Mouse (Mus musculus): ENCODE data around the gene Arsa. TPM values are rescaled to one million over a fixed set of nuclear protein-coding genes. Genes with fewer than 3 reads are reported as not detected.

The Arsa gene
- polyA plus RNA-seq, 1 experiment, result 7.2 TPM

DNA sequence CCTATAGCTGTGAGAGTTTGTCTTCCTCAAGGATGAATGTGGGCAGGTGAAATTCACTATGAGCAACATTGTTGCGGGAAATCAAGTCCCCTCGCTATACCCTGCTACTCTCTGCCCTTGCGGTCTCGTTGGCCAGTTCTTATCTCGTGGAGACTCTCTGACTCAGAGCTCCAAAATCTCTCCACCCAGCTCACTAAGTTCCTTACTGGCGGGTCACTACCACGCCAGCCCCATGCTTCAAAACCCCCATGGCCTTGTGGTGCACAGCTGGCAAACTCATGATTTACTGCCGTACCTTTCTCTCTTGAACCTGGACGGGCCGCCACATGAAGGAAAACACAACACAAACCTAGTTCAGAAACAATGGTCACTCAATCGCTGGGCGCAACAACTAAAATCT, 11.0 kb upstream of the Arsa start:
- Histone ChIP-seq H3K4me3 (replicated peaks; ENCODE audit: control insufficient read depth, low read depth, low read length) (no peak overlapping the region), H3K4me1 (ENCODE audit: control insufficient read depth, insufficient read depth, low read length) (no peaks in the 10 kb centered on the region), H3K27ac (ENCODE audit: control insufficient read depth, insufficient read depth, low read depth, low read length, poor library complexity) (no peak overlapping the region)
- TF ChIP-seq CTCF (IDR thresholded peaks at IDR 0.05; ENCODE audit: control insufficient read depth, insufficient read depth, low read length) (no peak), POLR2A (IDR thresholded peaks at IDR 0.05; ENCODE audit: borderline replicate concordance, control insufficient read depth, low read depth, low read length) (no peak)
- 77% methylated on average over 12 of the region's 12 CpGs for whole genome bisulfite sequencing

- Histone ChIP-seq H3K27ac (ENCODE audit: control insufficient read depth, insufficient read depth, low read depth, low read length, poor library complexity) (no peak overlapping the region), H3K4me1 (ENCODE audit: control insufficient read depth, insufficient read depth, low read length) (peaks cover 2% of the 10 kb centered on the region; the same call in 1 of the 2 replicates), H3K4me3 (replicated peaks; ENCODE audit: control insufficient read depth, low read depth, low read length) (no peak overlapping the region)
- WGBS, result 86% methylated on average over 8 of the region's 8 CpGs
- no peak for TF ChIP-seq POLR2A (IDR thresholded peaks at IDR 0.05; ENCODE audit: borderline replicate concordance, control insufficient read depth, low read depth, low read length)
- TF ChIP-seq CTCF (IDR thresholded peaks at IDR 0.05; ENCODE audit: control insufficient read depth, insufficient read depth, low read length), result no peak
These were observed 3.4 kb upstream of the Arsa start for GRCm38 (mm10) chr15:89480584-89480983.

DNA sequence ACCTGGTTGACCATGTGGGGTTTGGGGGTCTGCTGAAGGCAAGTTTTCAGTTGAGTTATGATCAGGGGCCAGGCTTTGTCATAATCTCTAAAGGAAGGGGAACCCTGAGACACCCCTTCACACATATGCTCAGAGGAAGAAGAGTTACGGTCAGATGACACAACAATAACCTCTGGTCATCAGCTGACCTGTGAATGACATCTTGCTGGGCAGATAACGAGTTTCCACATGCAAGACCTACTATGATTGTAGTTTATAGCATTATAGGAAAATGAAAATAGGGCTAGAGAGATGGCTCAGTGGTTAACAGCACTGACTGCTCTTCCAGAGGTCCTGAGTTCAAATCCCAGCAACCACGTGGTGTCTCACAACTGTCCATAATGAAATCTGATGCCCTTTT, 1.4 kb upstream of the Arsa start:
- Histone ChIP-seq H3K27ac (ENCODE audit: control insufficient read depth, insufficient read depth, low read depth, low read length, poor library complexity) (no peak overlapping the region), H3K4me3 (replicated peaks; ENCODE audit: control insufficient read depth, low read depth, low read length) (no peak overlapping the region), H3K4me1 (ENCODE audit: control insufficient read depth, insufficient read depth, low read length) (peaks cover 2% of the 10 kb centered on the region; the same call in 1 of the 2 replicates)
- no peak for TF ChIP-seq CTCF (IDR thresholded peaks at IDR 0.05; ENCODE audit: control insufficient read depth, insufficient read depth, low read length)
- WGBS, result 60% methylated on average over 3 of the region's 3 CpGs

DNA sequence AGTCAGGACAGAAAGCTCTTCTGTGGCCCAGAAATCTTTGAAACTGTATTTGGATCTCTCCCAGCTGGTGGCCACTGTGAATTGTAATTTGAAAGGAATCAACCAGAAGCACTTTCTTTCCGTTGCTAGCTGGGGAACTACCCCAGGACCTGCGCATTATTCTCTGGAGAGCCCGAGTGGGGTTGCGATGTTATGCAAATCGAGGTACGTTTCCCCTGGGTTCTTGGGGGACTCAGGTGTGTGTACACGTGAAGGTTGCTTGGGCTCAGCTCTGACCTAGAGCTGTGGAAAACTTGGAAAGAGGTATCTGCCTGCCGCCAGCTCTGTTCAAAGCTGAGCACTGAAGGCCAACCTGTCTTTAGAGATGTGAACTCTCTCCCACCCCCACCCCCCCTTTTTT, 581 bp upstream of the Arsa start:
- no peak for TF ChIP-seq CTCF (IDR thresholded peaks at IDR 0.05; ENCODE audit: control insufficient read depth, insufficient read depth, low read length)
- TF ChIP-seq POLR2A (IDR thresholded peaks at IDR 0.05; ENCODE audit: borderline replicate concordance, control insufficient read depth, low read depth, low read length), result no peak
- no peak overlapping the region for H3K4me3 ChIP-seq (replicated peaks; ENCODE audit: control insufficient read depth, low read depth, low read length)
- peaks cover 2% of the 10 kb centered on the region; the same call in 1 of the 2 replicates for H3K4me1 ChIP-seq (ENCODE audit: control insufficient read depth, insufficient read depth, low read length)
- H3K27ac ChIP-seq (ENCODE audit: control insufficient read depth, insufficient read depth, low read depth, low read length, poor library complexity), result no peak overlapping the region
- WGBS, result 64% methylated on average over 8 of the region's 8 CpGs

GRCm38 (mm10) chr15:89476475-89476815, 780 bp downstream of the Arsa start:
- peak overlapping the region; percentile 86 for H3K4me3 ChIP-seq (replicated peaks; ENCODE audit: control insufficient read depth, low read depth, low read length)
- H3K27ac ChIP-seq (ENCODE audit: control insufficient read depth, insufficient read depth, low read depth, low read length, poor library complexity), result peak overlapping the region; percentile 20
- TF ChIP-seq CTCF (IDR thresholded peaks at IDR 0.05; ENCODE audit: control insufficient read depth, insufficient read depth, low read length) (no peak), POLR2A (IDR thresholded peaks at IDR 0.05; ENCODE audit: borderline replicate concordance, control insufficient read depth, low read depth, low read length) (no peak)
- H3K4me1 ChIP-seq (ENCODE audit: control insufficient read depth, insufficient read depth, low read length), result peaks cover 2% of the 10 kb centered on the region; the same call in 1 of the 2 replicates
- WGBS, result 1% methylated on average over 5 of the region's 5 CpGs

DNA sequence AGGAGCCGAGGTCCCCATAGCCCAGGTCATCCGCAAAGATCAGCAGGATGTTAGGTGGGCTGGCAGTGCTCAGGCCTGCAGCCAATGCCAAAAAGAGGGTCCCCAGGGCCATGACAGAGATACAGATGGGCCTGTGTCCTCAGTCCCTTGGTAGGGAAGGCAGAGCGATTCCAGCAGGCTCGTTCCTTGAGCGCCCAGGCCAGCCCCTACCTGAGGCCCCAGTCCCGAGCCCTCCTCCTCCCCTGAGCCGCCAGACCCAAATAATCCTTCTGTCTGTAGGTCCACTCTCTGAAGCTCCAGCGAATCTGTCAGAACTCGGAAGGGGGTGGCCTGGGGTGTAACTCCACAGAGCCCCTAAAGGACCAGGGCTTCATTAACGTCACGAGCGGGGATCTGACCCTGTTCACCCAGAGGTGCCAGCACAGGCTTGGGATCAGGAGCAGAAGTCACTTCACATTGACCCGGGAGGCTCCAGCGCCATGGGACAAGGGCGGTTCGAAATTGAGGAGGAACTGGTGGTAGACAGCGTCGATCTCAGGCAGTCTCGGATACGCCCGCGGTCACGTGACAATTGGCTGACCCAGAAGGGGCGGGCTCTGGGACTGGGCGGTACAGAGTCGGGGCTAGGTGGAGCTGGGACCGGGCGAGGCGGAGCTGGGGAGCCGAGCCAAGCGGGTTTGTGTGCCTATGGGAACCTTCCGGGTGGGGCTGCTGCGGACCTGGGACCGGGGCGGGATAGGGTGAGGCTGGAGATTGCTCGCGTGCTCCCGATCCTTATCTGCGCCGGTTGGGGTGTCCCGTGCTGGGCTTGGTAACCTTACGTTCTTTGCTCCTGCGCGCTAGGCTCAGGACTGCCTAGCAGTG, 1.4 kb downstream of the Arsa start:
- WGBS, result 9% methylated on average over 44 of the region's 44 CpGs
- Histone ChIP-seq H3K27ac (ENCODE audit: control insufficient read depth, insufficient read depth, low read depth, low read length, poor library complexity) (peak overlapping the region; percentile 20), H3K4me3 (replicated peaks; ENCODE audit: control insufficient read depth, low read depth, low read length) (peak overlapping the region; percentile 86), H3K4me1 (ENCODE audit: control insufficient read depth, insufficient read depth, low read length) (peaks cover 2% of the 10 kb centered on the region; the same call in 1 of the 2 replicates)
- TF ChIP-seq POLR2A (IDR thresholded peaks at IDR 0.05; ENCODE audit: borderline replicate concordance, control insufficient read depth, low read depth, low read length), result peak; percentile 82; the same call in 1 of the 2 replicates
- TF ChIP-seq CTCF (IDR thresholded peaks at IDR 0.05; ENCODE audit: control insufficient read depth, insufficient read depth, low read length), result no peak

DNA sequence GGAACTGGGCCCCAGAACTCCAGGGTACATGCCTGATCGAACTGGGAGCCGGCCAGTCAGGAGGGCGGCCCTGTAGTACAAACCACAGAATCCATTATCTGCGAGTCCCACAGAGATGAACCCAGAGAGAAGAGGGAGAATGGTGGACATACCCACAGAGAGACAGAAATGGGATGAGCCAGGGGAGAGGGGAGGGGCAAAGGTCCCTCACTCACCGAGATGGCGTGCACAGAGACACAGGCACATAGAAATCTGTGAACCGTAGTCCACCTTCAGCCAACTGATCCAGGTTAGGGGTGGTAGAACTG, 2.0 kb downstream of the Arsa start:
- H3K4me3 ChIP-seq (replicated peaks; ENCODE audit: control insufficient read depth, low read depth, low read length), result no peak overlapping the region
- WGBS, result 67% methylated on average over 7 of the region's 7 CpGs
- TF ChIP-seq CTCF (IDR thresholded peaks at IDR 0.05; ENCODE audit: control insufficient read depth, insufficient read depth, low read length), result no peak
- TF ChIP-seq POLR2A (IDR thresholded peaks at IDR 0.05; ENCODE audit: borderline replicate concordance, control insufficient read depth, low read depth, low read length), result no peak
- no peak overlapping the region for H3K27ac ChIP-seq (ENCODE audit: control insufficient read depth, insufficient read depth, low read depth, low read length, poor library complexity)
- H3K4me1 ChIP-seq (ENCODE audit: control insufficient read depth, insufficient read depth, low read length), result peaks cover under 1% of the 10 kb centered on the region; the same call in 1 of the 2 replicates

GRCm38 (mm10) chr15:89474596-89475292, 2.5 kb downstream of the Arsa start:
- TF ChIP-seq CTCF (IDR thresholded peaks at IDR 0.05; ENCODE audit: control insufficient read depth, insufficient read depth, low read length) (no peak), POLR2A (IDR thresholded peaks at IDR 0.05; ENCODE audit: borderline replicate concordance, control insufficient read depth, low read depth, low read length) (peak; percentile 16; the same call in 1 of the 2 replicates)
- H3K4me3 ChIP-seq (replicated peaks; ENCODE audit: control insufficient read depth, low read depth, low read length), result no peak overlapping the region
- no peak overlapping the region for H3K27ac ChIP-seq (ENCODE audit: control insufficient read depth, insufficient read depth, low read depth, low read length, poor library complexity)
- H3K4me1 ChIP-seq (ENCODE audit: control insufficient read depth, insufficient read depth, low read length), result no peaks in the 10 kb centered on the region; the same call in 1 of the 2 replicates
- WGBS, result 91% methylated on average over 19 of the region's 19 CpGs
